24 mouse cellular contexts compared by ENCODE assay signal in genomic region chr7:65170762-65171161, GRCm38 (mm10). TPM values are rescaled to one million over a fixed set of nuclear protein-coding genes. Genes with fewer than 3 reads are reported as not detected.
"Had no signal": no experiment of that assay in that cellular context is flagged by ENCODE, and none has a peak within 500 bp of the region (broad histone marks: within the 10 kb centered on the region; RNA-seq: fewer than 3 reads in every experiment).

No protein-coding gene starts in this region.

- H3K4me3 ChIP-seq: heart, embryonic 10.5 days; heart, embryonic 13.5 days; heart, embryonic 15.5 days; hindbrain, embryonic 13.5 days; hindbrain, embryonic 15.5 days; layer of hippocampus, adult 2 months; left cerebral cortex, adult 2 months; limb, embryonic 12.5 days; liver, embryonic 13.5 days; liver, embryonic 15.5 days had no signal

- DNase-seq: gastrocnemius, postnatal 14 days; gastrocnemius, postnatal 36 days; heart, adult 18-20 months; heart, postnatal 14 days; heart, postnatal 36 days; kidney, adult 18-20 months; kidney, adult 8-10 months; kidney, postnatal 10 days; kidney, postnatal 25 days; kidney, postnatal 4 days; liver; liver, embryonic 13.5 days had no signal

- H3K27ac ChIP-seq: heart, embryonic 10.5 days; heart, embryonic 13.5 days; heart, embryonic 15.5 days; hindbrain, embryonic 13.5 days; hindbrain, embryonic 15.5 days; hindbrain, postnatal 0 days; layer of hippocampus, adult 2 months; left cerebral cortex, adult 2 months; limb, embryonic 12.5 days; liver, embryonic 13.5 days; liver, embryonic 15.5 days had no signal

- H3K9me3 ChIP-seq: heart, embryonic 10.5 days; heart, embryonic 13.5 days; heart, embryonic 15.5 days; hindbrain, embryonic 13.5 days; hindbrain, embryonic 15.5 days; limb, embryonic 12.5 days; liver, embryonic 15.5 days had no signal

- H3K9ac ChIP-seq: heart, embryonic 13.5 days; heart, embryonic 15.5 days; hindbrain, embryonic 13.5 days; hindbrain, embryonic 15.5 days; limb, embryonic 12.5 days; liver, embryonic 13.5 days; liver, embryonic 15.5 days had no signal

- H3K4me2 ChIP-seq: heart, embryonic 13.5 days; heart, embryonic 15.5 days; hindbrain, embryonic 13.5 days; hindbrain, embryonic 15.5 days; limb, embryonic 12.5 days; liver, embryonic 11.5 days; liver, embryonic 13.5 days; liver, embryonic 15.5 days had no signal

- H3K36me3 ChIP-seq: heart, embryonic 10.5 days; heart, embryonic 13.5 days; heart, embryonic 15.5 days; hindbrain, embryonic 13.5 days; hindbrain, embryonic 15.5 days; limb, embryonic 12.5 days; liver, embryonic 13.5 days; liver, embryonic 15.5 days had no signal

- H3K4me1 ChIP-seq: heart, embryonic 10.5 days; heart, embryonic 13.5 days; heart, embryonic 15.5 days; hindbrain, embryonic 13.5 days; hindbrain, embryonic 15.5 days; limb, embryonic 12.5 days; liver, embryonic 13.5 days; liver, embryonic 15.5 days had no signal

- ATAC-seq: hindbrain, postnatal 0 days; intestine, embryonic 16.5 days had no signal

- H3K27me3 ChIP-seq: heart, embryonic 13.5 days; heart, embryonic 15.5 days; hindbrain, embryonic 13.5 days; hindbrain, embryonic 15.5 days; limb, embryonic 12.5 days; liver, embryonic 13.5 days; liver, embryonic 15.5 days had no signal

RNA-seq across cellular contexts. Expression of gene Fam189a1, which starts 14.4 kb away (rescaled TPM):
- polyA plus RNA-seq: liver, embryonic 13.5 days; liver, embryonic 15.5 days had no signal
